Mouse (Mus musculus) olfactory bulb, adult 2 months (tissue): Measurements from ENCODE around the gene Tmem108. TPM values are rescaled to one million over a fixed set of nuclear protein-coding genes. Genes with fewer than 3 reads are reported as not detected.

Source experiments
- H3K27ac ChIP-seq: fragments of 200-500 bp; 2 replicates; pipeline ENCODE4 v1.5.1; 2012; ENCODE audit warnings: low read depth, low read length; ENCODE audit not compliant: insufficient read depth
- H3K4me1 ChIP-seq: fragments of 200-500 bp; 2 replicates; pipeline ENCODE4 v1.6.1; 2012; ENCODE audit warnings: low read length; ENCODE audit not compliant: control insufficient read depth, insufficient read depth
- H3K4me3 ChIP-seq: fragments of 200-500 bp; 2 replicates; pipeline ENCODE4 v1.5.1; 2012; ENCODE audit warnings: mild to moderate bottlenecking, low read depth, low read length, moderate library complexity; ENCODE audit not compliant: insufficient read depth
- CTCF ChIP-seq: fragments of 200-500 bp; IDR thresholded peaks from 2 replicates; pipeline ENCODE4 v1.5.1; 2012; ENCODE audit warnings: low read depth, mild to moderate bottlenecking, low read length, moderate library complexity; ENCODE audit not compliant: insufficient read depth
- POLR2A ChIP-seq: fragments of 200-500 bp; IDR thresholded peaks from 2 replicates; pipeline ENCODE4 v1.6.1; 2012; ENCODE audit warnings: mild to moderate bottlenecking, low read depth, low read length, moderate library complexity; ENCODE audit not compliant: insufficient read depth
- WGBS: fragments of 180-500 bp; shearing (Covaris S2); methylation state at CpG from one replicate; pipeline ENCODE4 v1.1.7; 2018; 5-methylcytosine and 5-hydroxymethylcytosine counted together
- polyA plus RNA-seq: library from polyadenylated mRNA; stranded (reverse); fragments of >200 nt; gene quantifications from 2 replicates; pipeline ENCODE4 v1.2.4, GENCODE M21; 2012; ENCODE audit warnings: low replicate concordance; ENCODE audit not compliant: missing spikeins, insufficient read depth, insufficient read length

Tmem108 gene
- polyA plus RNA-seq, 1 experiment: not detected

DNA sequence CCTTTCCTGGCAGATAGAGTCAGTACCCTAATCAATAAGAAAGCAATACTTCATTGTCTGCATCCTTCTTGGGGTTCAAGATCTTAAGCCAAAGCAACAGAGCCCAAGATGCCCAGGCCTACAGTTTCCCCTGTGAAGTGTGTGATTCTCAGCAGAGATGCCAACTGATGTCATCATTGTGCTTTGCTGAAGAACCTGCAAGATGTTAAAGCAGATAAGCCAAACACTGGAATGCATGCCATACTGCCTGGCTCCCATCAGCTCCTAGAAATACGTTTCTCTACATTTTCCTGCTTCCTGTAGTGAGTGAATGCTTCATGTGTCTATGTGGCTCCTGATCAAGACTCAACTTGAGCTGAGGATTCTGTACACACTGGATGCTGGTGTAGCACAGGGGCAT is 122.2 kb downstream of the Tmem108 start:
- TF ChIP-seq POLR2A: no peak
- TF ChIP-seq CTCF: no peak
- Histone ChIP-seq H3K4me3 (no peak overlapping the region), H3K27ac (no peak overlapping the region), H3K4me1 (peaks cover 3% of the 10 kb centered on the region; the same call in 1 of the 2 replicates)
- WGBS: 71% methylated on average over 1 of the region's 1 CpGs

DNA sequence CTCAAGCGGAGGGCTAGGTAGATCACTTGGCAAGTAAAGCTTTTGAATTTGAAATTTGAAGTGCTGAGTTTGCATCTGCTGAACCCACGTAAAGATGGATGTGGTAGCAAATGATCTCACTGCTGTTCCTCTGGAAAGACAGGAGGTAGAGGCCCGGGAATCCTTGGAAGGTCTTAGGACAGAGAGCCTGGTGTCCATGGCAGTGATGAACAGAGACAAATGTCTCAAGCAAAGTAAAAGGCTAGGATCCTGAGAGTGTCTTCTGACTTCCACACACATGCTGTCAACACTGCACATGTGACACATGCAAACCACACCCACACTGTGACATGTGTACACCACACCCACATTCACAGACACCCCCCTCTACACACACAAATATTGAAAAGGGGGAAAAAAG is 124.2 kb downstream of the Tmem108 start:
- Histone ChIP-seq H3K4me3 (no peak overlapping the region), H3K4me1 (no peaks in the 10 kb centered on the region), H3K27ac (no peak overlapping the region)
- 90% methylated on average over 3 of the region's 3 CpGs for WGBS
- TF ChIP-seq POLR2A (no peak), CTCF (no peak)

DNA sequence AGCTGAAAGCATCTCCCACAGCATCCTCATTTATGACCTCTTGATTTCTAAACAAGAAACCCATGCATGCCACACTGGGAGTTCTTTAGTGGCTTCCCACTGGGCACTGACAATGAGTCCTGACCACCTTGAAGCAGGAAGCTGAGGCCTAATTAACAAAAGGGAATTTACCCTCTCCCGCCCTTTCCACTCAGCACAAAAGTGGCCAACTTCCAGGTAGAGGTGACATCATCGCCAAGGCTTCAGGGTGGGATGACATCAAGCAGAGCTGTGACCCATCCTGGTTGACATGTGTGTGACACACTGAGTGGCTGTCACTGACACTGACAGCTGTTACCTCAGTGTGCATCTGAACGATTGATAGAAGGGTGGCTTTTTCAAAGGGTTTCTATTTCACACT is 124.8 kb downstream of the Tmem108 start:
- TF ChIP-seq POLR2A (no peak), CTCF (no peak)
- 64% methylated on average over 3 of the region's 3 CpGs for WGBS
- H3K27ac ChIP-seq: no peak overlapping the region

DNA sequence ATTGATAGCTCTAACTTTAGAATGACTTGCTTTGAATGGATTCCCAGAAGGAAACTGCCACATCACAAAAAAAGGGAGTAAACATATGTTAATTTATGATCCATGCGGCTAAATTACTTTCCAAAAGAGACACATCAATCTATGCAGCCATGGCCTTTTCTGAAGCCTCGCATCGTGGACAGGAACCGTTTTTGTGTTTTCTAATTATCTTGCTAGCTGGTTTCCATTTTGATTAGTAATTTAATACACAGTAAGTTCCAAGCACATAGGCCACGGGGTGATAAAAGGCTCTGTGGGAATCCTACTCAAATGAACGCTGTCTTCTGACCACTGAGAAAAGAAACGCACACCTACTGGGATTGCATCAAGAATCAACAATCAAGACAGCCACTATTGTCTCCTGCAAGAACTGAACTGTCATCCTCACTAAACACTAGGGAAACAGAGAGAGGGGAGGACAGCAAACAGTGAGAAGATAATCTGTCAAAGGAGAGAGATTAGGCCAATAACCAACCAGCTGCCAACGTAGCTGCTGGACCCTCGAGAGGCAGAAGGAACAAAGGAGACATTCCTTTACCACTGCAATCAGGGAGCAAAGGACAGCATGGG is 132.7 kb downstream of the Tmem108 start:
- no peaks in the 10 kb centered on the region; the same call in 1 of the 2 replicates for H3K4me1 ChIP-seq
- TF ChIP-seq CTCF (no peak), POLR2A (no peak)
- WGBS: 64% methylated on average over 9 of the region's 9 CpGs
- H3K27ac ChIP-seq: no peak overlapping the region
- no peak overlapping the region for H3K4me3 ChIP-seq

More for the DNA sequence above, 124.8 kb downstream of the Tmem108 start:
- Histone ChIP-seq H3K4me1 (no peaks in the 10 kb centered on the region), H3K4me3 (no peak overlapping the region)

DNA sequence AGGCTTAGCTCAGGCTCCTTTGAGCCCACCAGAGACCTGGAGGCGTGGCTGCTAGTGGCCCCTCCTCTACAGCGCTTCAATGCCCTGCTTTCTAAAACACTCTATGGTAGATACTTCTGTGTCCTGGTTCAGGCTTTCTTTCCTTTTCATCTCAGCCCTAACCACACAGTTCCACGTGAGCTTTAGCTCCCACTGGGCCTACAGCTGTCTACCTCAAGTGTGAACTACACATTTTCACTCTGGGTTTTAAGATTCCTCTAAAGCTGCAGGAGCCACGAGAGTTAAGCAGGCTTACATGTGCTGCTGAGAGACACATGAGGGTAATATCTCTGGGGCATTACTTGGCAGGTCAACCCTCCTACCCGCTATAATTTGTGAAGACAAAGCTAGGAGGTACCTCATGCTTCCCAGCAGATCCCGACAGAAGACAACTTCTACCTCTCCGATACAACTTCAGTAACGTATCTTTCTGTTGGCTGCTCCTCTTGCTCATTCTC is 134.2 kb downstream of the Tmem108 start:
- 94% methylated on average over 8 of the region's 8 CpGs for WGBS
- TF ChIP-seq CTCF: no peak
- TF ChIP-seq POLR2A: no peak
- no peak overlapping the region for H3K27ac ChIP-seq

DNA sequence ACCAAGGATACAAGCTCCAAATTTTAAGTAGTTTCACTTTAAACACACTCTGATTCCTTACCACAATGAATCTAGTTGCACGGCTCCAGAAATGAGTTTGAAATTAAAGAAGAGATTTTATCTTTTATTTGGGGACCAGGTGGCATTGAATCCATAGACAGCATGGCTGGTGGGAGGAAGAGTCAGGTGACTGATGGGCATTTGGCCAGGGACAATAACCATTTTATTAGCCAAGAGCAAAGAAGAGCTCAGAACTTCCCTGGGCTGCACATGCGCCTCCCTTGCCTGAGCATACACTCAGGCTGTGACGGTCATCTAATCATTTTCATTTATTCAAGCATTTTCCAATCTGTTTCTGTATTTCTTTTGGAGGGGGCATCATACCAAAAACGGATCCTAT is 135.5 kb downstream of the Tmem108 start:
- Histone ChIP-seq H3K4me1 (peaks cover 7% of the 10 kb centered on the region), H3K4me3 (no peak overlapping the region), H3K27ac (no peak overlapping the region)
- no peak for TF ChIP-seq POLR2A
- 91% methylated on average over 4 of the region's 4 CpGs for WGBS

More for the DNA sequence above, 134.2 kb downstream of the Tmem108 start:
- no peak overlapping the region for H3K4me3 ChIP-seq
- peaks cover 7% of the 10 kb centered on the region for H3K4me1 ChIP-seq

DNA sequence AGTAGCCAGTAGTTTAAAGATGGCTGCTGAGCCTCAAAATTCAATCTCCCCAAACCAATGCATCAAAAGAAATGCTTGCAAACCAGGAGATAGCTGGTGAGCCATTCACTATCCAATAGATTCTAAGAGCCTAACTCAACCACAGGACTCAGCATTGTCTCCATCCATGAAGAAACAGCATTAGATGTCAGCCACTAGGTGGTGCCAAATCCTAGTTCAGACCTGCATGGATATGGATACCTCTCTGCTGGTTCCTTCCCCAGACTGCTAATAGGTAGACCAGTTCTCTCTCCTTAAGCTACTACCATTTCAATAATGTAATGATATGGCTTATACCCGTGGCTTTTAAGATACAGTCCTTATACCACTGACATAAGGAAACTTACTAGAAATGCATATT is 137.0 kb downstream of the Tmem108 start:
- peaks cover 7% of the 10 kb centered on the region for H3K4me1 ChIP-seq
- no peak for TF ChIP-seq POLR2A
- no peak for TF ChIP-seq CTCF
- no peak overlapping the region for H3K4me3 ChIP-seq
- no peak overlapping the region for H3K27ac ChIP-seq
- 47% methylated on average over 1 of the region's 1 CpGs for WGBS

DNA sequence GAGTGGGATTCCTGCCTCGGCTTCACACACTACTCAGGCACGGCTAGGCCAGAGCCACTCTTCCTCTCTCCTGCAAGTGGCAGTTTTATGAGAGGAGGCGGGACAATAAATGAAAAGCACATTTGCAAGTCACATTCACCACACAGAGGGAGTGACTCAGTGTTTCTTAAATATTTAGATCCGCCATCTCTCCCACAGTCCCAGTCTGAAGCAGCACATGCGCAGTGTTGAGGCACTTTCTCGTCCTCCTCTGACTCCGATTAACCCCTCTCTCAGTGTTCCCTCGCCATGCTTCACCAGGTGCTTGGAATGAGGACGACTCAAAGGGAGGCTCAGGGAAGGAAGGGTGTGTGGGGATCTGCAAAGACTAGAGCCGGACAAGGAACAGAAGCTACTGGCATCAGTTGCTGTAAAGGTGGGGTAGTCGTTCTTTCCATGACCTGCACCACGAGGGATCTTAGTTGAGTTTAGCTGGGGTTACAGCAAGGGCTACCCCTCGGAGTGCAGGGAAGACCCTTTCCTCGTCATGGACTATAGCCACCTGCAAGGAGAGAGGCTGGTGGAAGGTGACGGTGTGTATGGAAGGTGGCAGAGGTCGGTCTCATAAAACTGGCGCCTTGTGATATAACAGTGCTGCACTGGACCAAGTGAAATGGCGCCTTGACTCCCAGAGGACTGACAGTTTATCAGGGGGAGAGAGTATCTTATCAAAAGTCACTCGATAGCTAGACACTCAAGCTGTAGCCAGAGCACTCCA is 137.9 kb downstream of the Tmem108 start:
- Histone ChIP-seq H3K4me1 (peaks cover 7% of the 10 kb centered on the region), H3K4me3 (no peak overlapping the region), H3K27ac (no peak overlapping the region)
- TF ChIP-seq POLR2A (no peak), CTCF (no peak)
- WGBS: 74% methylated on average over 19 of the region's 19 CpGs

DNA sequence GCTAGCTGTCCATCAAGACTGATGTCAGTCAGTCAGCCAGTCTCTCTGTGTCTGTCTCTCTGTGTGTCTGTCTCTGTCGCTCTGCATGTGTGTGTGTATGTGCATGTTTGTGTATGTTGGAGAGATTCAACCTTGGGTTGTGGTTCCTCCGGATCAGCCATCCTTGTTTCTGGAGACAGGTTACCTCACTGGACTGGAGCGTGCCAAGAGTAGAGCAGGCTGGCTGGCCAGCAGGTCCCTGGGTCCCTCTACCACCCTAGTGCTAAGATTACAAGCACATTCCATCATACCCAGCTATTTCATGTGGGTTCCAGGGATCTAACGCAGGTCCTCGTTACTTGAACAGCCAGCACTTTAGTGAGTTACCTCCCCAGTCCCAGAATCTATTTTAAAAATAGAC is 138.6 kb downstream of the Tmem108 start:
- no peak overlapping the region for H3K4me3 ChIP-seq
- TF ChIP-seq CTCF (no peak), POLR2A (no peak)
- WGBS: 79% methylated on average over 5 of the region's 5 CpGs
- peaks cover 7% of the 10 kb centered on the region for H3K4me1 ChIP-seq
- no peak overlapping the region for H3K27ac ChIP-seq

DNA sequence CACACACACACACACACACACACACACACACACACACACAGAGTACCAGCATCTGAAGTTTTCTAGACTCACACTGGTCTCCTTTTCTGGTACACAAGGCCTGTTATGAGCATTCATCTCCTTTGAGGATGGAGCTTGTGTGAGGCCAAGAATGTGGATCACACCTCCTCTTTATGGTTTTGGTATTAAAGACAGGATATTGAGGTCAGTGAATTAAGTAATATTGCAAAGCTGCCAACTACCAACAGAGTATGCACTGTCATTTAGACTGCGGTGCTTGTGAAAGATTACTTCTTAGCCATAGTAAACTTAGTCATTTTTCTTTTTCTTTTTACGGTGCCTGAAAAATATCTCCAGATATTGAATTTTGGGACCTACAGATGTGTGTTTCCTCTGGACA is 139.8 kb downstream of the Tmem108 start:
- Histone ChIP-seq H3K4me1 (peaks cover 7% of the 10 kb centered on the region), H3K27ac (no peak overlapping the region), H3K4me3 (no peak overlapping the region)
- 92% methylated on average over 2 of the region's 2 CpGs for WGBS
- TF ChIP-seq CTCF (no peak), POLR2A (no peak)
